Mouse (Mus musculus) spleen, adult 18-20 months (tissue): Measurements from ENCODE around the gene Nle1.

Experiments used
- DNase-seq, 2 experiments: peaks; one replicate each; pipeline ENCODE4 v3.0.0; 2022; ENCODE audit warnings: mixed read lengths in 2 of 2

Gene Nle1

DNA sequence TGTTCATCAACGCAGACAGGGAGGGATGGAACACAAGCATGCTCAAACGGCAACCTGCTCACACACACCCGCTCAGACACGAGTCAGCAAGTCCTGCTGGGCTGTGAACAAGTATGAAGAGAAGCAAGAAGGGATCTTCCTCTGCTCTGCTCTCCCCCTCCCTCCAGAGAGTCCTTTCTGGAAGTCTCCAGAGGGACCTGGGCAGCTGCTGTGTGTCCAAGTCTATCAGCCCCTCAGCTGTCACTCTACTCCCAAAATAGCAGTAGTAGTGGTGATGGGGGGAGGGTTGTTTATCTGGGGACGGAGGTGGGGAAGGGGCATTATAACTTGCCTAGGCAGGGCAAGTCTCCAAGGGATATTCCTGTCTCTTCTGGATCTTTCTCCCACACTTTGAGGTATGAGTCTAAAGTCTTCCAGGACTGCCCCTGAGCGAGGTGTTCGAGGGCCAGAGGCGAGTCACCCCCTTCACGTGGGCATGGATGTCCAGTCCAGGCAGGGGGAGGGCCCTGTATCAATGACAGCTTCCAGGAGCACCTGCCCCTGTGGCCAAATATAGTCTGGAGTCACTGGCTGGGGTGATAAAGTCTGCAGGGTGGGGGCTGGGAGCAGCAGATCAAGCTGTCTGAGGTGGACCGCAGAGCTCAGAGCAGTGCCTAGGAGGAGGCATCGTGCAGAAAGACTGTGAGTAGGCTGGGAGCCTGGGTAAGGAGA, 2.6 kb upstream of the Nle1 start:
- no peak for DNase-seq

- DNase-seq: no peak
Observed at GRCm38 (mm10) chr11:82910250-82910649, 2.0 kb upstream of the Nle1 start, which contains the start of gene Unc45b. TSS of gene Unc45b (plus strand) at chr11:82910550.

DNA sequence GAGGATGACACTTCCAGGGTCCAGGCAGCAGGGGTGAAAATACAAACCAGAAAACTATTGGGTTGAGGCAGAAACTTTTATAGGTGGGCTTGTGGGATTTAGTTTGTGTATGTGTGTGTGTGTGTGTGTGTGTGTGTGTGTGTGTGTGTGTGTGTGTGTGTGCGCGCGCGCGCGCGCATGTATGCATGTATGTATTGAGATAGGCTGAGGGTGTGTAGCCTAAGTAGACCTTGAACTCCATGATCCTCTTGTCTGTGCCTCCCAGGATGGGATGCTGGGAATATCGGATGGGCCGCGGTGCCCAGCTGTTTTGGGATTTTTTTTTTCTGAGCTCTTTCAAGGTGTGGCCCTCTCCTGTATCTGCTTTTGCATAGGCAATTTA, 388 bp upstream of the Nle1 start:
- no peak for DNase-seq

GRCm38 (mm10) chr11:82905816-82906215, 2.4 kb downstream of the Nle1 start:
- no peak for DNase-seq

- no peak for DNase-seq
Observed at GRCm38 (mm10) chr11:82904952-82905351, 3.3 kb downstream of the Nle1 start.

- DNase-seq: no peak
Observed at GRCm38 (mm10) chr11:82901606-82902310, 6.5 kb downstream of the Nle1 start.

- DNase-seq: no peak
Observed at GRCm38 (mm10) chr11:82899720-82900119, 8.5 kb downstream of the Nle1 start.

DNA sequence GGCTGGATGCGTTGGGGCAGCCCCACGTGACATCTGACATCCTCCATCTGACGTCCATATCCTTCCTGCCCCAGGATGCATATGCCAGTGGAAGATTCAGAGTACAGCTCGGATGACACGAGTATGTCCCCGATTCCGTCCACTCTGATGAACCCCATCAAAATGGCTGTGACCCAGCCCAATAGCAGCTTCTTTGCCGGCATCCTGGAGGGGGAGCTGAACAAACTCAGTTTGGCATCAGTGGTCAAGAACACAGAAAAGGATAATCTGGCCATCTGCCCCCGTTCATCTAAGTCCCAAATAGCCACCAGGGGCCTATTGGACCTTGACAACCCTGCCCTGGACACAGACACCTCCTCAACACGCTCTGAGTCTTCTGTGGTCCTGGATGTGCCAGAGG, 10.7 kb downstream of the Nle1 start:
- no peak for DNase-seq

GRCm38 (mm10) chr11:82891936-82892335, 16.3 kb downstream of the Nle1 start, which contains the start of gene Fndc8:
TSS of gene Fndc8 (plus strand) at chr11:82892124.
- DNase-seq: no peak

- DNase-seq: peak; percentile 88 to 97
Observed at GRCm38 (mm10) chr11:82890342-82890762, 17.9 kb downstream of the Nle1 start, which contains the start of gene Rad51d. TSS of gene Rad51d (minus strand) at chr11:82890614.

DNA sequence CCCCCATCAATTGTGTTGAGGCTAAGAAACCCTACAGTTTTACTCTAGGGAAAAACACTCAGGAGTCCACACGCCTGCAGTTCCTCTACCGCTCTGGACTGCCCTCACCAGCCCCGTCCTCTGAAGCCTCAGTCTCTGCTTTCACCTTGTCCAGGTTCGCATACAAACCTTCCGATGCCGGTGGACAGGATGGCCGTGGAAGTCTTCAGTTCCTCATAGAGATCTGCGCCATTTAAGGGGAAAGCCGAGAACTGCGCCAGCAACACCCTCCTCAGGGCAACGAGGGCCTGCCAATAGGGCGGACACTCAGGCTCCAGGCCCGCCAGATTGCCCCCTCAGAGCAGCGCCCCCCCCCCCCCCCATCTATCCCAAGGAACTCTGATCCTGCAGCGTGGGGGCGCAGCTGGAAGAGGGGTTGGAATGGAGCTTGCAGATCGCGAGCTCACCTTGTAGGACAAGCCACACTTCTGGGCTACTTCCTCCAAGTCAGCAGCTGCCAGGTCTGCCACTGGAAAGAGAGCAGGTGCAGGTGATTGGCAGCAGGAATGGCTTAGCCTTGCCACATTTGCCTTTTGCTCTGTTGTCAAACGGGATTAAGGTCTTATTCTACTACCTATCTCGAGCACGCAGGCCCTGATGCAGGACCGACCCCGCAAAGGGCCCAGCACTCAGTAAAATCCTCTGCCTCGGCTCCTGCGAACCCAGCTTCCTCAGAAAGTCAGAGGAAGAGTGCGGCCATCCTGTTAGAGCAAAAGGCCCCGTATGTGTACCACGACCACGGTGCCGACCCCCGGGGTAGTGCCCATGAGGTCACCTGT, 18.5 kb downstream of the Nle1 start:
- DNase-seq: peak in 1 of 2 experiments; percentile 12

DNA sequence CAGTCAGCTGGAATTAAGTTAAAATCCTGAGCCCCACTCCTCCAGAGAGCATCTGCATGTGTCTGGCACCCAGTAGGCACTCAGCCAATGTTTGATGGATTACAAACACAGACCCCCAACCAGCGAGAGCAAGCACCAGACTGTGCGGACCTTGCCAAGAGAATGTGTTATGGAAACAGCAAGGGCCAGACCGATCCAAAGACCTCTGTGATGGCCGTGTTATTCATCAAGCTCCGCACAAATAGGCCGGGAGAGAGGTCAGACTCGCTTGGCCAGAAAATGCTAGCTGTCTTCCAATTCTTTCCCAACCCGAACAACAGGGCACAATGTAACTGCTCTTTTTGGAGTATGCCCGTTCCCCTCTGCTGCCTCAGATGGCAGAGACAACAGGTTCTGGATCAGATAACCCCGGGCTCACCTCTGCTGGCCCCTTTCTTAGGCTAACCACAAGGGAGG, 19.7 kb downstream of the Nle1 start:
- no peak for DNase-seq

- no peak for DNase-seq
Observed at GRCm38 (mm10) chr11:82886559-82886958, 21.7 kb downstream of the Nle1 start.

DNA sequence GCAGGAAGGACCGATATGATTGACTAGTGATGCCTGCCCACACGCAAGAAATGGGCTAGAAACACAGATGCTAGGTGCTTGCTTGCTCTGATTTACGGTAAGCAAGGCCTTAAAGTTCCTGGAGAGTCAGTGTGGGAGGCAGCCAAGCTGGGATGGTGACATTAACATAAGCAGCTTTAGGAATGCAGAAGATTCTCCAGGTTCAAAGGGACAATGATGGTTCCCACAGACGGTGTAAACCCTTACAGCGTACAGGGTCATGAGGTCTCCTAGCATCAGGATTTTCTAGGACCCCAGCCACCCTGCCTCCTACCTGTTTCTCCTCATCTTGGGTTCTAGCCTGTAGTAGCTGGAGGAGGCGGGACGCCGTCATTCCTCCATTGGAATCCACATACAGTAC, 25.0 kb downstream of the Nle1 start:
- DNase-seq: no peak

- DNase-seq: no peak
Observed at GRCm38 (mm10) chr11:82877726-82878344, 30.4 kb downstream of the Nle1 start.

DNA sequence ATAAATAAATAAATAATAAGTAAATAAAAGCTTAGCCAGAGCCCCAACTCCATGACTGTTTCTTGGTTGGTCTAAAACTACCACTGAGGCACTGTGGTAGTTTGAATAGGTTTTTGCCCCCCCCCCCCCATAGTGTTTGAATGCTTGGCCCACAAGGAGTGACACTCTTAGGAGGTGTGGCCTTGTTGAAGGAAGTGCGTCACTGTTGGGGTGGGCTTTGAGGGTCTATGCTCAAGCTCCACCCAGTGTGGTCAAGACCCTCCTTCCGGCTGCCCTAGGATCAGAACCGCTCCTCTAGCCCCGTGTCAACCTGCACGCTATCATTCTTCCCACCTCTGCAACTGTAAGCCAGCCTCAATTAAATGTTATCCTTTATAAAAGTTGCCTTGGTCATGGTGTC, 32.6 kb downstream of the Nle1 start:
- DNase-seq: no peak

GRCm38 (mm10) chr11:82874924-82875323, 33.3 kb downstream of the Nle1 start:
- DNase-seq: no peak

DNA sequence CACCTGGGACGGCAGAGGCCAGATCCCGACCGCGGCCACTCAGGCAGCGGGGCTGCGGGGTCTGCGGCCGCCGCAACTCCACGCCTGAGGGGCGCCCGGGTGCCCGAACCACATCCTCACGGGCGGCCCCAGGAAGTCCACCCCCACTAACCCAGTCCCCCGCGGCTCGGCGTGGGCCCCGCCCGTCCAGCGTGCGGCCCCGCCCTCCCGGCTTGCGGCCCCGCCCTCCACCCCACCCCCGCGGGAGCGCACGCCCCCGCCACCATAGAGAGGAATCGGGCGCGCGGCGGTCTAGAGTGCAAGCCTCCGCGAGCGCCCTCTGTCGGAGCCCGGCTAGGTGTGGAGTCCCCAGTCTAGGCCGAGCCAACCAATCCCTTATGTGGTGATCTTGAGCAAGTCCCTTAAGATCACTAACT, 37.2 kb downstream of the Nle1 start, which contains the start of gene Rffl:
Gene Rffl, minus strand, starts transcription at position 180 of the 416 bp plus-strand sequence.
- peak; percentile 88 to 97 for DNase-seq

GRCm38 (mm10) chr11:82870173-82871030, 37.8 kb downstream of the Nle1 start:
- DNase-seq: peak; percentile 33 to 45

- DNase-seq: no peak
Observed at GRCm38 (mm10) chr11:82869506-82870172, 38.6 kb downstream of the Nle1 start.

- no peak for DNase-seq
Observed at GRCm38 (mm10) chr11:82867956-82868355, 40.3 kb downstream of the Nle1 start.
